Mouse (Mus musculus): ENCODE data around the gene Eva1c. TPM values are rescaled to one million over a fixed set of nuclear protein-coding genes. Genes with fewer than 3 reads are reported as not detected.
"Not testable (repeated sequence)": the region's sequence is repeated elsewhere in the genome, so short reads cannot be mapped to it uniquely, and the experiment has no call there.

Eva1c gene
- polyA plus RNA-seq, 1 experiment: 2.2 TPM

GRCm38 (mm10) chr16:90801928-90802327 lies 24.6 kb upstream of the Eva1c start:
- TF ChIP-seq POLR2A (IDR thresholded peaks at IDR 0.05; ENCODE audit: borderline replicate concordance, extremely low read depth, insufficient read depth, insufficient read length, poor library complexity, severe bottlenecking) (no peak), CTCF (IDR thresholded peaks at IDR 0.05; ENCODE audit: borderline replicate concordance, extremely low read depth, insufficient read depth, insufficient read length) (peak; percentile 52; the same call in 1 of the 2 replicates)
- peak; percentile 49 for DNase-seq (ENCODE audit: low read depth)

DNA sequence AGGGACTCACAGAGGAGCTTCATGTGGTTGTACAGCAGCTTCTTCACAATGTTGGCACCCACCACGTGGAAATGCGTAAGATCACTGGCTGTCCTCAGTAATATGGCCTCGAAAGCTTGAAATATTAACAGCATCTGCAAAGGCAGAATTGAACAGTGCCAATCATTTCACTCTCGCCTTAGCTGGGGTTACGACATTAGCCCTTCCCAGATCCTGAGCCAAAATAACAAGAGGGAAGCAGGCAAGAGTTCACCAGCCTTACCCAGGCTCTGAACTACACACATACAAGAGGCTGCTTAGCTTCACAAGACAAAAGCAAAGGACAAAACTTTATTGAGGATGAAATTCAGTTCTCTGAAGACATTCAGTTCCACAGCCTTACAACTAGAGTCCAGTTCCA lies 22.1 kb upstream of the Eva1c start:
- DNase-seq (ENCODE audit: low read depth): no peak
- TF ChIP-seq POLR2A (IDR thresholded peaks at IDR 0.05; ENCODE audit: borderline replicate concordance, extremely low read depth, insufficient read depth, insufficient read length, poor library complexity, severe bottlenecking): no peak
- no peak for TF ChIP-seq CTCF (IDR thresholded peaks at IDR 0.05; ENCODE audit: borderline replicate concordance, extremely low read depth, insufficient read depth, insufficient read length)

DNA sequence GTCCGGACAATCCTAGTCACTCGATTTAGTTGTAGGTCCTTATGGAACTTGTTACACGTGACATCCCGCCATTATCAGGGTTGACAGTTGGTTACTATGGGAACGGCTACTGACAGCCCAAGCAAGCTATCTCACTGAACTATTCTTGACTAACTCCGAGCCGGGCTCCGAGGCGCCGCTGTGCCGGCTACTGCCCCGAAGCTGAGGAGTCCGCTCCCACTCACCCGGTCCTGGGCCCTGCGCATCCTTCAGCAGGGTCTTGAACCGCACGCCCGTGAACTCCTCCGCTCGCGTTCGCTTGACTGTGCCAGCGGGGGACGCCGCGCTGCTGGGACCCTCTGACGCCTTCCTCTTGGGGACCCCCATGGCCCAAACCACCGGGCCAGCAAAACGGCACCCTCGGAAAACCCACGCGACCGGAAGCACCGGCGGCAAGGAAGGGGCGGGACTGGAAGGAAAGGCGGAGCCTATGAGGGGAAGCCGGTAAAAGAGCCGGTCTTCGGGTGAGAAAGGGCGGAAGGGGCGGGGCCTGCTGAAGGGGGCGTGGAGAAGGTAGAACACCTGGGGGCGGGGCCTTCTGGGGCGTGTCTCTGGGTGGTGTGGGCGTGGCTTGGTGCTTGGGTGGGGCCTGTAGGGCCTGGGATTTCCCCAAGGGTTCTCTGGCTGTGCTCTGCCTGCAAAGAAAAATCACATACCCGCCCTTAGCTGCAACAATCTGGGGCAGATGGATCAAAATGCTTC lies 16.4 kb upstream of the Eva1c start, which contains the start of gene Urb1:
Gene Urb1 (minus strand): TSS at position 439 of the 741 bp plus-strand sequence.
- TF ChIP-seq CTCF (IDR thresholded peaks at IDR 0.05; ENCODE audit: borderline replicate concordance, extremely low read depth, insufficient read depth, insufficient read length) (no peak), POLR2A (IDR thresholded peaks at IDR 0.05; ENCODE audit: borderline replicate concordance, extremely low read depth, insufficient read depth, insufficient read length, poor library complexity, severe bottlenecking) (peak; percentile 14; the same call in 1 of the 2 replicates)
- peak; percentile 98 for DNase-seq (ENCODE audit: low read depth)

DNA sequence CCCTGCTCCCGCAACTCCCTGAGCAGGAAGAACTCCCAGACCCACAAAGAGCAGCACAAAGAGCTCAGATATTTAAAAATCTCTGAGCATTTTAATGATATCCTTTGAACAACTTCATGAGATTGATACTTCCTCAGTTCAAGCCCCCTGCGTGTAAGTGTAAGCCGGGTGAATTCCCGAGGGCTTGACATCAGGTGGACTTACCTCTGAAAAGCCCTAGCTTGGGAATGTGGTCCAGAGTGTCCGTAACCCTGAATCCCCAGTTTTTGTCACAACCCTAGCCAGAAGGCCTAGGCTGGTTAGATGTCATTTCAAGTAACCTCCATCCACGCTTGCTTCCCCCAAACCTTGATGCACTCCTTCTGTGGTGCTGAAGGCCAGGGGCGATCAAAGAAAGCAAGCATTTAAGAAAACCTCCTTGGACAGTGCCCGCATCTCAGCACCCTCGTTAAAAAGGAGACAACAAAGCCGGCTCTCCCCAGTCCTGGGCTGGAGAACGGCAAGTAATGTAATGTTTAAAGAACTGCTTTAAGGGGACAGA lies 15.7 kb upstream of the Eva1c start:
- no peak for DNase-seq (ENCODE audit: low read depth)
- TF ChIP-seq POLR2A (IDR thresholded peaks at IDR 0.05; ENCODE audit: borderline replicate concordance, extremely low read depth, insufficient read depth, insufficient read length, poor library complexity, severe bottlenecking) (no peak), CTCF (IDR thresholded peaks at IDR 0.05; ENCODE audit: borderline replicate concordance, extremely low read depth, insufficient read depth, insufficient read length) (no peak)

GRCm38 (mm10) chr16:90812086-90812485 lies 14.4 kb upstream of the Eva1c start:
- DNase-seq (ENCODE audit: low read depth): no peak
- TF ChIP-seq CTCF (IDR thresholded peaks at IDR 0.05; ENCODE audit: borderline replicate concordance, extremely low read depth, insufficient read depth, insufficient read length) (no peak), POLR2A (IDR thresholded peaks at IDR 0.05; ENCODE audit: borderline replicate concordance, extremely low read depth, insufficient read depth, insufficient read length, poor library complexity, severe bottlenecking) (no peak)

DNA sequence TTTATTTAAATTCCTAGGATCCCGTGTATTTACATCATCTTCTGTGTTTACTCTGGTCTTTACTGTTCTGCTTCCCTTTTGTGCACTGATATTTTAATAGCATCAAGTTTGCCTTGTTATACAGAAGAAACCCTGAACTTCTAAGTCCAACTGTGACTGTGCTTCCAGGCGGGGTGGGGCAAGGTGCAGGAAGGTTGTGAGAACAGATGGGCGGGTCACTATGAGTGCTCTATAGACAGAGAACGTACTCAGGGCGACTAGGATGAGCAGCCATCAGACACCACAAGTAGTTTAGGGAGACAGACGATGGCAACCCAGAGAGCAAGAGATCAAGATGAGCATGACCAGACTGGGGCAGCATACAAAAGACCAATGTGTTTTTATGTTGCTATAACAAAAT lies 6.2 kb upstream of the Eva1c start:
- no peak for DNase-seq (ENCODE audit: low read depth)
- no peak for TF ChIP-seq CTCF (IDR thresholded peaks at IDR 0.05; ENCODE audit: borderline replicate concordance, extremely low read depth, insufficient read depth, insufficient read length)
- no peak for TF ChIP-seq POLR2A (IDR thresholded peaks at IDR 0.05; ENCODE audit: borderline replicate concordance, extremely low read depth, insufficient read depth, insufficient read length, poor library complexity, severe bottlenecking)

GRCm38 (mm10) chr16:90821046-90821697 lies 5.3 kb upstream of the Eva1c start:
- no peak for DNase-seq (ENCODE audit: low read depth)
- TF ChIP-seq CTCF (IDR thresholded peaks at IDR 0.05; ENCODE audit: borderline replicate concordance, extremely low read depth, insufficient read depth, insufficient read length) (no peak), POLR2A (IDR thresholded peaks at IDR 0.05; ENCODE audit: borderline replicate concordance, extremely low read depth, insufficient read depth, insufficient read length, poor library complexity, severe bottlenecking) (no peak)

- TF ChIP-seq POLR2A (IDR thresholded peaks at IDR 0.05; ENCODE audit: borderline replicate concordance, extremely low read depth, insufficient read depth, insufficient read length, poor library complexity, severe bottlenecking) (no peak), CTCF (IDR thresholded peaks at IDR 0.05; ENCODE audit: borderline replicate concordance, extremely low read depth, insufficient read depth, insufficient read length) (no peak)
These were observed 4.1 kb upstream of the Eva1c start for GRCm38 (mm10) chr16:90822284-90822935.

GRCm38 (mm10) chr16:90822981-90823380 lies 3.5 kb upstream of the Eva1c start:
- DNase-seq (ENCODE audit: low read depth): no peak
- TF ChIP-seq CTCF (IDR thresholded peaks at IDR 0.05; ENCODE audit: borderline replicate concordance, extremely low read depth, insufficient read depth, insufficient read length) (no peak), POLR2A (IDR thresholded peaks at IDR 0.05; ENCODE audit: borderline replicate concordance, extremely low read depth, insufficient read depth, insufficient read length, poor library complexity, severe bottlenecking) (no peak)

More at GRCm38 (mm10) chr16:90822284-90822935, 4.1 kb upstream of the Eva1c start:
- no peak for DNase-seq (ENCODE audit: low read depth)

- DNase-seq (ENCODE audit: low read depth): not testable (repeated sequence)
These were observed 2.5 kb upstream of the Eva1c start for GRCm38 (mm10) chr16:90823986-90824385.

DNA sequence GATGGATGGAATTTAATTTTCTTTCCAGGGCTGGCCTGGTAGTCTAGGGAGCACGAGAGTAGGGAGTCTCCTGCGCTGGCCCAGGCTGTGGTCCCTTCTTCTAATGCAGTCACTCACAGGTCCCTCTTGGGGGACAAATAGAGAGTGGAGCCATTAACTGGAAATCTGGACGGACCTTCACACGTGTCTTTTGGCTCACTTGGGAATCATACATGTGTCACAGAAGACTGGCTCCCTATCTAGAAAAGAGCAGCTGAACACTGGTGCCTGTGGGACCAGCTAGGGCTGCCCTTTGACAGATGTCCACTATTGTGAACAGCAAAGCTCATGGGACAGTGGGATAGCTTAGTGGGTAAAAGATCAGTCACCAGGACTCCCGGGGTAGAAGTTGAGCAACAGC lies 478 bp upstream of the Eva1c start:
- DNase-seq (ENCODE audit: low read depth): no peak
- TF ChIP-seq CTCF (IDR thresholded peaks at IDR 0.05; ENCODE audit: borderline replicate concordance, extremely low read depth, insufficient read depth, insufficient read length) (no peak), POLR2A (IDR thresholded peaks at IDR 0.05; ENCODE audit: borderline replicate concordance, extremely low read depth, insufficient read depth, insufficient read length, poor library complexity, severe bottlenecking) (no peak)

All from brain, embryonic 14.5 days (tissue).